Comparison of ENCODE assay signal across 31 mouse cellular contexts in genomic region chr6:102724315-102724714, GRCm38 (mm10).
"Had no signal": no experiment of that assay in that cellular context is flagged by ENCODE, and none has a peak within 500 bp of the region (broad histone marks: within the 10 kb centered on the region; RNA-seq: fewer than 3 reads in every experiment).

No protein-coding gene starts in this region.

- H3K9me3 ChIP-seq: limb, embryonic 10.5 days; limb, embryonic 12.5 days; limb, embryonic 13.5 days; limb, embryonic 15.5 days; liver, embryonic 12.5 days; liver, embryonic 13.5 days; liver, embryonic 15.5 days; lung, embryonic 15.5 days; megakaryocyte, embryonic 14.5 days; midbrain, embryonic 10.5 days; midbrain, embryonic 12.5 days; midbrain, embryonic 13.5 days; midbrain, embryonic 15.5 days had no signal

- DNase-seq: left cerebral cortex, postnatal 4 days; liver; liver, embryonic 13.5 days; liver, postnatal 0 days; lung, adult 18-20 months; lung, adult 2 months; lung, embryonic 14.5 days; lung, postnatal 10 days; lung, postnatal 14 days; lung, postnatal 36 days; lung, postnatal 4 days; midbrain, embryonic 14.5 days had no signal

- H3K4me2 ChIP-seq: limb, embryonic 12.5 days; limb, embryonic 13.5 days; limb, embryonic 15.5 days; liver, embryonic 11.5 days; liver, embryonic 12.5 days; liver, embryonic 13.5 days; liver, embryonic 15.5 days; lung, embryonic 14.5 days; lung, embryonic 15.5 days; midbrain, embryonic 11.5 days; midbrain, embryonic 12.5 days; midbrain, embryonic 13.5 days; midbrain, embryonic 15.5 days had no signal

- H3K4me1 ChIP-seq: limb, embryonic 10.5 days; limb, embryonic 12.5 days; limb, embryonic 13.5 days; limb, embryonic 15.5 days; liver, embryonic 12.5 days; liver, embryonic 13.5 days; liver, embryonic 15.5 days; lung, embryonic 15.5 days; megakaryocyte, embryonic 14.5 days; midbrain, embryonic 10.5 days; midbrain, embryonic 12.5 days; midbrain, embryonic 13.5 days; midbrain, embryonic 15.5 days had no signal

- H3K4me3 ChIP-seq: limb, embryonic 10.5 days; limb, embryonic 12.5 days; limb, embryonic 13.5 days; limb, embryonic 15.5 days; liver, embryonic 12.5 days; liver, embryonic 13.5 days; liver, embryonic 15.5 days; lung, embryonic 15.5 days; megakaryocyte, embryonic 14.5 days; midbrain, embryonic 10.5 days; midbrain, embryonic 12.5 days; midbrain, embryonic 13.5 days; midbrain, embryonic 15.5 days; myocyte had no signal

- H3K27me3 ChIP-seq: limb, embryonic 12.5 days; limb, embryonic 13.5 days; limb, embryonic 15.5 days; liver, embryonic 12.5 days; liver, embryonic 13.5 days; liver, embryonic 15.5 days; lung, embryonic 15.5 days; megakaryocyte, embryonic 14.5 days; midbrain, embryonic 12.5 days; midbrain, embryonic 13.5 days; midbrain, embryonic 15.5 days had no signal

- H3K27ac ChIP-seq: limb, embryonic 10.5 days; limb, embryonic 12.5 days; limb, embryonic 13.5 days; limb, embryonic 15.5 days; liver, embryonic 12.5 days; liver, embryonic 13.5 days; liver, embryonic 14.5 days; liver, embryonic 15.5 days; lung, embryonic 15.5 days; macrophage; midbrain, embryonic 10.5 days; midbrain, embryonic 12.5 days; midbrain, embryonic 13.5 days; midbrain, embryonic 15.5 days had no signal

- ATAC-seq: liver, embryonic 12.5 days; liver, postnatal 0 days; lung, postnatal 0 days; midbrain, embryonic 13.5 days; midbrain, embryonic 15.5 days; midbrain, embryonic 16.5 days had no signal

- H3K9ac ChIP-seq: limb, embryonic 12.5 days; limb, embryonic 13.5 days; limb, embryonic 15.5 days; liver, embryonic 12.5 days; liver, embryonic 13.5 days; liver, embryonic 14.5 days; liver, embryonic 15.5 days; liver, postnatal 0 days; lung, embryonic 14.5 days; lung, embryonic 15.5 days; midbrain, embryonic 12.5 days; midbrain, embryonic 13.5 days; midbrain, embryonic 15.5 days had no signal

- H3K36me3 ChIP-seq: limb, embryonic 10.5 days; limb, embryonic 12.5 days; limb, embryonic 13.5 days; limb, embryonic 15.5 days; liver, embryonic 12.5 days; liver, embryonic 13.5 days; liver, embryonic 15.5 days; lung, embryonic 15.5 days; midbrain, embryonic 10.5 days; midbrain, embryonic 12.5 days; midbrain, embryonic 13.5 days; midbrain, embryonic 15.5 days had no signal
